Comparison of ENCODE assay signal across 23 mouse cellular contexts in genomic region chr2:76418142-76418518, GRCm38 (mm10). TPM values are rescaled to one million over a fixed set of nuclear protein-coding genes. Genes with fewer than 3 reads are reported as not detected.
"Had no signal": no experiment of that assay in that cellular context is flagged by ENCODE, and none has a peak within 500 bp of the region (broad histone marks: within the 10 kb centered on the region; RNA-seq: fewer than 3 reads in every experiment).

No protein-coding gene starts in this region.

- H3K4me1 ChIP-seq: midbrain, embryonic 10.5 days; midbrain, embryonic 12.5 days; neural tube, embryonic 15.5 days had no signal

- H3K9ac ChIP-seq: lung, embryonic 14.5 days; midbrain, embryonic 12.5 days; neural tube, embryonic 13.5 days; neural tube, embryonic 15.5 days had no signal

- H3K4me2 ChIP-seq: lung, embryonic 14.5 days; midbrain, embryonic 12.5 days; neural tube, embryonic 13.5 days; neural tube, embryonic 15.5 days had no signal

- H3K27ac ChIP-seq: midbrain, embryonic 10.5 days; midbrain, embryonic 12.5 days; neural tube, embryonic 13.5 days; neural tube, embryonic 15.5 days had no signal

- H3K36me3 ChIP-seq: midbrain, embryonic 10.5 days; midbrain, embryonic 12.5 days; neural tube, embryonic 13.5 days; neural tube, embryonic 15.5 days had no signal

- H3K27me3 ChIP-seq: neural tube, embryonic 13.5 days; neural tube, embryonic 15.5 days had no signal

- H3K9me3 ChIP-seq: midbrain, embryonic 10.5 days; midbrain, embryonic 12.5 days; neural tube, embryonic 13.5 days; neural tube, embryonic 15.5 days had no signal

- ATAC-seq: midbrain, embryonic 16.5 days had no signal

- H3K4me3 ChIP-seq: midbrain, embryonic 10.5 days; midbrain, embryonic 12.5 days; myocyte; neural tube, embryonic 13.5 days; neural tube, embryonic 15.5 days had no signal

- DNase-seq: lung, adult 18-20 months; lung, embryonic 14.5 days; lung, postnatal 10 days; lung, postnatal 4 days; midbrain, embryonic 14.5 days; right cerebral cortex, postnatal 14 days; spleen, adult 18-20 months; thymus, adult 18-20 months; thymus, postnatal 14 days; thymus, postnatal 36 days had no signal

RNA-seq across cellular contexts. Expression of gene Osbpl6, which starts 11.8 kb away (rescaled TPM):
- total RNA-seq: megakaryocyte-erythroid progenitor cell, adult 5-6 weeks had no signal

RNA-seq across cellular contexts. Expression of gene Cyct, which starts 57.9 kb away (rescaled TPM):
- total RNA-seq: megakaryocyte, adult 5-6 weeks; megakaryocyte-erythroid progenitor cell, adult 5-6 weeks had no signal
- polyA plus RNA-seq: lung, embryonic 14.5 days; lung, embryonic 16.5 days; midbrain, embryonic 10.5 days; midbrain, embryonic 12.5 days; midbrain, embryonic 14.5 days; myocyte; neural tube, embryonic 11.5 days; neural tube, embryonic 13.5 days; stomach, embryonic 14.5 days; stomach, embryonic 16.5 days; thymus, postnatal 0 days had no signal
